In genomic region chr2:128438897-128439296, GRCm38 (mm10) we compare ENCODE assay signal across 23 mouse cellular contexts.
DNase-seq lines count a peak whose midpoint lies in the region; ATAC-seq lines count a peak whose summit lies in the region.
"Had no signal": no experiment of that assay in that cellular context is flagged by ENCODE, and none has a peak within 500 bp of the region (broad histone marks: within the 10 kb centered on the region; RNA-seq: fewer than 3 reads in every experiment).

No protein-coding gene starts in this region.

- no peak overlapping the region for H3K4me2 ChIP-seq in liver, embryonic 16.5 days (ENCODE audit: low read depth, low read length)
- H3K4me2 ChIP-seq in midbrain, embryonic 11.5 days: no peak overlapping the region
- H3K4me2 ChIP-seq in midbrain, embryonic 13.5 days (replicated peaks): no peak overlapping the region
- H3K4me2 ChIP-seq: embryonic facial prominence, embryonic 13.5 days; forebrain, embryonic 12.5 days; forebrain, embryonic 15.5 days; heart, embryonic 11.5 days; hindbrain, embryonic 12.5 days; hindbrain, embryonic 15.5 days had no signal

- H3K4me1 ChIP-seq in liver, embryonic 16.5 days (ENCODE audit: control insufficient read depth, low read depth, low read length): no peaks in the 10 kb centered on the region; the same call in 1 of the 2 replicates
- H3K4me1 ChIP-seq in midbrain, embryonic 11.5 days (ENCODE audit: control insufficient read depth, insufficient read depth, low read length): no peaks in the 10 kb centered on the region
- peaks cover 11% of the 10 kb centered on the region; the same call in 1 of the 2 replicates for H3K4me1 ChIP-seq in midbrain, embryonic 13.5 days (replicated peaks)
- H3K4me1 ChIP-seq: forebrain, embryonic 15.5 days; hindbrain, embryonic 15.5 days had no signal

- no peaks in the 10 kb centered on the region for H3K36me3 ChIP-seq in liver, embryonic 16.5 days (ENCODE audit: control insufficient read depth, insufficient read depth)
- no peaks in the 10 kb centered on the region for H3K36me3 ChIP-seq in midbrain, embryonic 11.5 days (ENCODE audit: control insufficient read depth, insufficient read depth, low read length)
- no peaks in the 10 kb centered on the region for H3K36me3 ChIP-seq in midbrain, embryonic 13.5 days
- H3K36me3 ChIP-seq: embryonic facial prominence, embryonic 10.5 days; embryonic facial prominence, embryonic 13.5 days; forebrain, embryonic 12.5 days; forebrain, embryonic 15.5 days; hindbrain, embryonic 12.5 days; hindbrain, embryonic 15.5 days had no signal

- H3K9me3 ChIP-seq in liver, embryonic 16.5 days (replicated peaks; ENCODE audit: control insufficient read depth, low read length): no peaks in the 10 kb centered on the region
- no peaks in the 10 kb centered on the region for H3K9me3 ChIP-seq in midbrain, embryonic 11.5 days (ENCODE audit: control insufficient read depth, low read length)
- no peaks in the 10 kb centered on the region for H3K9me3 ChIP-seq in midbrain, embryonic 13.5 days
- H3K9me3 ChIP-seq: embryonic facial prominence, embryonic 10.5 days; embryonic facial prominence, embryonic 13.5 days; forebrain, embryonic 12.5 days; forebrain, embryonic 15.5 days; hindbrain, embryonic 12.5 days; hindbrain, embryonic 15.5 days had no signal

- no peak overlapping the region for H3K27ac ChIP-seq in liver, embryonic 16.5 days (ENCODE audit: low read length)
- no peak overlapping the region for H3K27ac ChIP-seq in midbrain, embryonic 11.5 days (ENCODE audit: low read depth, low read length)
- no peak overlapping the region for H3K27ac ChIP-seq in midbrain, embryonic 13.5 days
- H3K27ac ChIP-seq: embryonic facial prominence, embryonic 10.5 days; embryonic facial prominence, embryonic 13.5 days; forebrain, embryonic 12.5 days; forebrain, embryonic 15.5 days; heart, adult 2 months; hindbrain, embryonic 12.5 days; hindbrain, embryonic 15.5 days had no signal

- 47% methylated on average over 2 of the region's 2 CpGs for WGBS in liver, embryonic 16.5 days (ENCODE audit: insufficient replicate concordance)
- 76% methylated on average over 2 of the region's 2 CpGs for WGBS in midbrain, embryonic 11.5 days
- 83% methylated on average over 2 of the region's 2 CpGs for WGBS in midbrain, embryonic 13.5 days

- H3K9ac ChIP-seq in liver, embryonic 16.5 days (ENCODE audit: low read depth, low read length): no peak overlapping the region
- no peak overlapping the region for H3K9ac ChIP-seq in midbrain, embryonic 11.5 days (ENCODE audit: low read length)
- H3K9ac ChIP-seq in midbrain, embryonic 13.5 days (replicated peaks): no peak overlapping the region
- H3K9ac ChIP-seq: embryonic facial prominence, embryonic 13.5 days; forebrain, embryonic 12.5 days; forebrain, embryonic 15.5 days; hindbrain, embryonic 12.5 days; hindbrain, embryonic 15.5 days had no signal

- H3K4me3 ChIP-seq in liver, embryonic 16.5 days (ENCODE audit: low read depth, low read length): no peak overlapping the region
- no peak overlapping the region for H3K4me3 ChIP-seq in midbrain, embryonic 11.5 days (ENCODE audit: low read depth, low read length)
- H3K4me3 ChIP-seq in midbrain, embryonic 13.5 days (replicated peaks): no peak overlapping the region
- H3K4me3 ChIP-seq: embryonic facial prominence, embryonic 10.5 days; embryonic facial prominence, embryonic 13.5 days; erythroblast, embryonic 14.5 days; forebrain, embryonic 12.5 days; forebrain, embryonic 15.5 days; heart, adult 2 months; hindbrain, embryonic 12.5 days; hindbrain, embryonic 15.5 days had no signal

- ATAC-seq in liver, embryonic 16.5 days (ENCODE audit: low read depth): 0 out of 2 replicates have a peak, but pooled peaks have one; percentile 9
- ATAC-seq in midbrain, embryonic 11.5 days (ENCODE audit: low FRiP score): no peak
- ATAC-seq in midbrain, embryonic 13.5 days: no peak
- ATAC-seq in monocyte, adult 5-6 weeks (replicated peaks; ENCODE audit: insufficient number of reproducible peaks, low FRiP score, low TSS enrichment, poor library complexity, severe bottlenecking): peak; percentile 34; the same call in 1 of the 2 replicates
- ATAC-seq: activated CD4-positive, CD25-positive, alpha-beta regulatory T cell, adult 4 months; forebrain, embryonic 15.5 days had no signal

- no peaks in the 10 kb centered on the region for H3K27me3 ChIP-seq in liver, embryonic 16.5 days (ENCODE audit: control insufficient read depth, insufficient read depth, low read depth, low read length)
- no peaks in the 10 kb centered on the region for H3K27me3 ChIP-seq in midbrain, embryonic 11.5 days (ENCODE audit: control insufficient read depth, insufficient read depth, low read length)
- no peaks in the 10 kb centered on the region for H3K27me3 ChIP-seq in midbrain, embryonic 13.5 days
- H3K27me3 ChIP-seq: embryonic facial prominence, embryonic 13.5 days; forebrain, embryonic 12.5 days; forebrain, embryonic 15.5 days; hindbrain, embryonic 12.5 days; hindbrain, embryonic 15.5 days had no signal

- DNase-seq in liver: no peak
- DNase-seq in midbrain, embryonic 11.5 days (ENCODE audit: low spot score, missing footprints): peak; percentile 51
- no peak for DNase-seq in right cerebral cortex, postnatal 36 days (ENCODE audit: low spot score in 2 of 2)
- DNase-seq: adrenal gland, postnatal 14 days; cerebellum, adult 11-12 months; cerebellum, adult 8-10 months; cerebellum, postnatal 10 days; cerebellum, postnatal 36 days; embryo, embryonic 11 days; gastrocnemius, postnatal 25 days; heart, adult 2 months had no signal

Comparison
In these comparisons a context has a peak if more than half of its experiments do, and no peak if none do; other contexts are left out.
1. ATAC-seq: peak in liver, embryonic 16.5 days (single experiment) and monocyte, adult 5-6 weeks (single experiment); none in midbrain, embryonic 11.5 days (single experiment) and midbrain, embryonic 13.5 days (single experiment).